Mouse (Mus musculus) urinary bladder, postnatal 25 days (tissue): ENCODE measurements around the gene Ivd.

Experiments used
- DNase-seq: peaks from one replicate; pipeline ENCODE4 v3.0.0; 2022; ENCODE audit warnings: low spot score

Gene Ivd

DNA sequence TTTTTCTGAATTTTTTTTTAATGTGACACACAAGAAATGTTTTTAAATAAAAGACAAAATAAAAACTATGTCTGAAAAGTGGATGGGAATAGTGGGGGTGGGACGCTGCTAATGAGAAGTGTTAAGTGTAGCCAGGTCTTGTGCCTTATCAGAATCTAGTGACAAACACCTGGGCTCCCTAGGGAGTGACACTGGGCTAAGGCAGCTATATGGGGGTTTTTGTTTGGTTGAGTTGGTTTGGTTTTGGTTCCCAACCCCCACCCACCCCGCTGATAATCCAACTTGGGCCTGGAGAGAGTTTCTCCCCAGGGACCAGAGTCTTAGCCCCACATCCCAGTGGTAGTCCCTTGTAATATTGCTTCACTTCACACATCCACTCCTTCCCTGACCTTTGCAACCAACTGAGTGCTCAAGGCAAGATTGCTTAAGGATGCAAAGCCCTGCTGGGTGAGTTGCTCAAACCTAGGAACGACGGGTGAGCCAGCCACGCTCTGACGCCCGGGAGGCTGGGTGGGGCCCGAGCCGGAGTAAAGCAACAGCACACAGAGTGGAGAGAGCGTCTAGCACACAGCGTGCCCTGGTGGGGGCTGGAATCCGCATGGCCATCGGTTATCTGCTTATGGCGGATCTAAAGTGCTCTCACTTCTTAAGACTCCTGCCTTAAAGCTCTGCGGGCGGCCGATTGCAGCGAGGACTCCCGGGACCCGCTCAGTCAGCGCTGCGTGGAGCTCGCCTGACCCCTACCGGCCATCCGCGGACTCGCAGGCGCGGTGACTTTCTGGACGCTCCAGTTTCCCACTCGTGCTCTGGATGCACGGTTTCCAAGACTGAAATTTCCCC lies 21.3 kb downstream of the Ivd start:
- DNase-seq, result peak; percentile 91

DNA sequence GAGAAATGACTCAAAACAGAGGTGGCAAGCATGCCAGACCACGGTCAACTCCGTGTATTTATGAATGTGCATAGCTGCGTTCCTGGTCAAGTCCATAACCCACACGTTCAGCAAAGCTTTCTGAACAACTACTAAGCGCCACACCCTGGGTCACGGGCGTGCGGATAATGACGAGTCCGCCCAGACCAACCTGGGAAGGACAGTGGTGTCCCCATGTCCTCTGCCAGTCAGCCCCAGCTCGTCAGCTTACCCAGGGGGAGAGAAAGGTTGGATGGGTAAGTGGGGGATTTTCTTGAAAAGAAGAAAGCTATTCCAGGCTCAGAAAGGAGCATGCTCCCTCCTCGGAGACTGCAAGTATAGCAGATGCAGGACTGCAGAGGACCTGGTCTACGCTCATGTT lies 25.7 kb downstream of the Ivd start:
- DNase-seq, result no peak

DNA sequence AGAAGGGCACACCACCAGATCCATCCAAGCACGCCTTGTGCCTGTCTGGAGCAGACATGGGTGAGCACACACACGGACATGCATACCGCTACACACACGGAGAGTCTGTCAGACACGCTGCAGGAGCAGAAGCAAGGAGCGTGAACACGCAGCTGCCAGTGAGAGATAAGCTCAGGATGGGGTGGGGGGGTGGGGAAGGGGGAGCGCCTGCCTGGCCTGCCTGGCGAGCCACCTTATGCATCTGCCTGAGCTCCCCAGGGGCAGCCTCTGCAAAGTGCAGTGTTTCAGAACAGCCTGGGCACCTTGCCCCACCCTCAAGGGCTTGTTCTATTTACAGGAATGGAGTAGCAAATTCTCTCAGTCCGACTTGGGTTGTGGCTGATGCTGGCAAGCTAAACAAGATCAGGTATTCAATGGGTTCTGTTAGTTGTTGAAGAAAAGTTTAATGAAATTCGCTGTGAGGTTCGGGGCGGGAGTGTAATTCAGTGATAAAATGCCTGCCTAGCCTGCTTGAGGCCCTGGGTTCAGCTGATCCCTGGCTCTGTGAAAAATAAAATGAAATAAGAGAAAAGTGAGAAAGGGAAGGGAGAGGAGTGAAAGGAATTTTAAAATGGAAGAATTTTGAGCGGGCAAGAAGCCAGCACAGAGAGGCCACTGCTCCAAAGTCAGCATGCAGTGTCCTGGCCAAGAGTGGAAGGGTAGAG lies 26.2 kb downstream of the Ivd start:
- no peak for DNase-seq

DNA sequence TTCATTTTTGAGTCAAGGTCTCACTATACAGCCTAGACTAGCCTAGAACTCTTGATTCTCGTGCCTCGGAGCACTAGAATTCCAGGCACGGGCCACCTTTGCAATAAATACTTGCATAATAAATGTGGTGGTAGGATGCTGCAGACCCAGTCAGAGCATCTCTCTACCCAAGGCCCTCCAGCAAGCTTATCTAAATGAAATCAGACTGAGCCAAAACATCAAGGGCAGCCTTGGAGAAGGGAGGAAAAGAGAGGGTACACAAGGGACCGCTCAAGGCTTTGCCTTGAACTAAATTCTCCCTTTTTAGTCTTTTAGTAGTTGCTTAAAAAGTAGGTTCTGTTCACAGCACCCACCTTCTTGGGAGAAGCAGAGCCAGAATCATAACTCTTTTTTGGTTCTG lies 29.4 kb downstream of the Ivd start:
- DNase-seq, result no peak

DNA sequence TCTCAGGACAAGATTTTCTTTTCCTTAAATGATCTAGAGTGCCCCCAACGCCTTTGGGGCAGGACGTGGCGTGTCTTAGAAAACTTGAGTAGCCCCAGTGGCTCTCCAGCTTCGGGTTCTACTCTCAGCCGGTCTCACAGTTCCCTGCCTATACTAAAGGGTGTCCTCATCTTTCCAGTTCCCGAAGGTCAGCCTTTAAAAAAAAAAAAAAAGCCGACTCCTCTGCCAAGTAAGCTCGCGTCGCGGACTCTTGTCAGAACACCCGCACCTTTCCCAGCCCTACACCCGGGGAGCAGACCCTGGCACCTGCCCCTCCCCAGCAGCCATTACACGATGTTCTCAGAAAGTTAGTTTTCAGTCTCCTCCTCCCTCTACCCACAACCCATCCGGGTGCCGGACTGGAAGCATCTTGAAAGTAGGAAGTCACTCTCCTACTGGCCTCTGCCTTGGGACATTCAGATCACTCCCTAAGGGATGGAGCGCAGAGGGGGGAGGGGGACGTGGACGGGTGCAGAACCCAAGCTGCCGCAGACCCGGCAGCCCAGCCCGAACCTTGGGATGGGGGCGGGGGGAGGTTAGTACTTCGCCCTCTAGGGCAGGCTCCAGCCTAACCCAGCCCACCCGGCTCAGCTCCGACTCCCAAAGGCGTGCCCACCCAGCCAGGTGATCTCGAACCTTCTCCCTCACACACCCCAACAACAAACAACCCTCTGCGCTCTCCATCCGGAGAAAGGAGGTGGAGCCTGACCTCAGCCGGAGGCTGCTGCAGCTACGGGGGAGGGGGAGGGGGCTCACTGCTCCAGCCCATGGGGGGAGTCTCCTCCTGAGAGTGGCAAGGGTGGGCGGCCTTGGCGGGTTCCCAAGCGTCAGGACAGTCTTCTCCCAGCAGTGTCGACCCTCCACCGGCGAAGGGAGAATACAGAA lies 34.5 kb downstream of the Ivd start:
- no peak for DNase-seq

DNA sequence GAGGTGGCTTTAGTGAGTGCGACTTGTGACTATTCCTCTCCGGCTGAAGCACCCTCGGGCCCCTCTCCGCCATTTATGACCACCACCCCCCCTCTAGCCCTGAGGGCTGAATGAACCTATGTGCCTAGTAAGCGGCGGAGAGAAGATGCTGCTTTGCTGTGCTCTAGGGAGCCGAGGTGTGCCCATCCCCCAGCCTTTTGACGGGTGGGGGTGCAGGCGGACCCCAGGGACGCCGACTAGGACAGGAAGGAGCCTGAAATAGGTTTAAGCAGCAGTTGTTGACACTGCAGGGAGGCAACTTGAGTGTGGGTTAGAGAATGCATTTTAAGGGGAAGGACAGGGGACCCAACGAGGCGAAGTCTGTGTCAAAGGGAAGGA lies 35.1 kb downstream of the Ivd start:
- DNase-seq, result no peak

DNA sequence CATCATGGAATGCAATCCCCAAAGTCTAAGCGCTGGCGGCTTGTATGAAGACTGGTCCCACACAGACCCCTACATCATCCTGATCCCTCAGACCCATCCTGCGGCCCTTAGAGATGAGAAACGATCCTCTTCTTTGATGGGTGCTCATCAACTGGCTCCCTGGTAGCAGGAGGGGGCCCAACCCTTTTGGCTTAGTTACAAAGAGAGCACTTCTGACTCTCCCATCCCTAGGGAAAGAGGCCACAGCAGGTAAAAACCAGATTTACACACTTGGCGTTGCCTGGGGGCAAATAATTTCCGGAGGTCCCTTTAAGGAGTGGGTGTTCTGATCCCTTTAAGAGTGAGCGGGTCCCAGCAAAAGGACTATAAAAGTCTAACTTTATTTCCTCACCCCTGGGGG lies 35.6 kb downstream of the Ivd start:
- DNase-seq, result no peak

DNA sequence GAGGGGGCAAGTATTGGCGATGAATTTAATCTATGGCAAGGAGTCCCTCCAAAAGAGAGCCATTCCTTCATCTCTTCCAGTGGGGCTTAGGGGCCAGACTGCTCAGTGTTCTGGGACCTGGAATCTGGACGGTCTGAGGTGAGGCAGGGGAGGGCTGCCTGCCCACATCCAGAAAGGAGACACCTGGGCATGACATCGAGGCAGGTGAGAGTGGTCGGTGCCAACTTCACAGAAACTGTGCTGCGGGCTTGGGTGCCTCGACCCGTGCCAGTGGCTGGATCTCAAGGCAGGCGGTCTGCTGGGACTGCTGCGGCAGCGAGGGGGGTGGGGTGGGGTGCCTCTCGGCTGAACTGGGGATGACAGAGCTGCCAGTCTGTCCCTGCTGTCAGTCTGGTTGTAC lies 36.1 kb downstream of the Ivd start:
- no peak for DNase-seq

DNA sequence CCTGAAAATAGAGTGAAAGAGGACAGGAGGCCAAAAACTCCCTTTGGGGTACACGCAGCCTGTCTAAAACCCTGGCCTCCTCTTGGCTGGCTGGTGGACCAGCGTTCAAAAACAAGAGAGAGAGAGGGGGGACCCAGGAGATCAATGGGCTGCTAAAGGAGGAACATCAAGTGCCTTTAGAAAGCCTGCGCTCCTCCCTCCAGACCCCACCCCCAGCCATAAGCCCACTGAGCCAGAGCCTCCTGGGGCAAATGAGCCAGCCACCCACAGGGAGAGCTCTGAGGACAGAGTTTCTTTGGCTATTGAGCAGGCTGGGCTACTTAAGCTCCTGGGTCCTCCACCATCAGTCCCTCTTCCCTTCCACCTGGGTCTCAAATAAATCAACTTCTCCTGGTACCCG lies 37.0 kb downstream of the Ivd start:
- no peak for DNase-seq

DNA sequence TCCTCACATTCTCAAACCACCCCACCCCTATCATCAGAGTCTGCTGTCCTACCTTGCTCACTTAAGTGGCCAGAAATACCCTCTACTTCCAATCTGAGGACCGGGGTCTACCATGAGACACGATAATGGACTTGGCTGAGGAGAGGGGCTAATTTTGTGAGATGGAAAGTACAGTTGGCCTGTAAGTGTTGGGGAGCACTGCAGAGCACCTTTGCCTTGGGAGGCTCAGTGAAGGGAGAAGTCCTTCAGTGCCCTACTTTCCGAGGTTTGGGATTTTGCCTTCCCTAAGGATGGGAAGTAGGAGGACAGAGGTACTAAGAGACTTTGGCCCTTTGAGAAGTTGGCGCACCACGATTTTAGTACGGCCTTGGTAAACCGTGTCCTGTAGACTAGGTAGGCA lies 37.6 kb downstream of the Ivd start:
- DNase-seq, result no peak

DNA sequence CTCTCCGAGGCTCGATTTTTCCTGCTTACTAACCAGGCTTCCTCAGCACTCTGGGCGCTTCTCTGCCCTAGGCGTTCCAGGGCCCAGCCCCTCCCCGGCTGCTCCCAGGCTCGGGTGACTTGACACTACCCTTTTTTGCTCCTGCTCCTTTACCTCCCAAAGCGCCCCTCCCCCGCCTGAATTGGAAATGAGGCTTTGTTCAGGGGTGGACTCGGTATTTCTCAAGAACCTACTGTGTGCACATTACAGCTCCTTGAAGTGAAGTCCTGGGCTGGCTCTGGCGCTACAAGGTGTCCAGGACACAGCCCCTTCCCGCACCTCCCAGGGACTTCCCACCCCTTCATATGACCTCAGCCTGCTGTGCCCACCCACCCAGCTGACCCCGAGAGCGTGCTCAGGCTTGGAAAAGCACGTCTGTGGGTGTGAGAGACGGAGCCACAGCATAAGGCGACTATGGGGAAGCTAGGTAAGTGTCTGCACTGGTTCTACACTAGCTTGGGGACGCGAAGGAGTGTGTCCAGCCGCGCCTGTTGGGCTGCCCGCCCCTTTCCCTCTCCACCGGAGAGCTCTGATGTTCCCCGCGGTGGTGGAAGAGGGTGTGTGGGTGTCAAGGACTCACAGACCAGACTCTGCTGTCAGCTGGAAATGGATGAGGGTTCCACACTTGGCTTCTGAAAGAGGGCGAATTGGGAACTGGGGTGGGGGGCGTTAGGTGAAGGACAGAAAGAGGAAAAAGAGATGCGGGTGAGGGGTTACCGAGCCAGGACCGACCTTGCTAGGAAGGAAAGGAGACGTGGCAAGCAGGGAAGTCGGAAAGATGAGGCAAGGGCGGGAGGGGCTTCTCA lies 38.4 kb downstream of the Ivd start, which contains the start of gene Bahd1:
Gene Bahd1, plus strand, starts transcription at position 397 of the 845 bp plus-strand sequence.
- DNase-seq, result peak; percentile 28

DNA sequence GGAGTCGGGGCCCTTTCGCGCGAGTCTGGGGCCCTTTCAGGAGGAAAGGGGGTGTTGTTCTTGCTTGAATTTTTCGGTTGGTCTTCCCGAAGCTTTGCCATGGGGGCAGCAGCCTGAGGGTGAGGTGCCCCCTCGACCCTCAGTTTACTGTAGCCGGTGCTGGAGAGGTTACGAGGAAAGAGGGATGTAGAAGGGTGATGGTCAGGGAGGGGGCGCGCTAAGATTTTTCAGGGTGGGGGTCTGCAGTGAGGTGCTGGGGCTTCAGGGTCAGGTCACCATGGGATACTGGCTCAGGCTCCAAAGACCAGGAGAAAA lies 39.0 kb downstream of the Ivd start:
- no peak for DNase-seq

DNA sequence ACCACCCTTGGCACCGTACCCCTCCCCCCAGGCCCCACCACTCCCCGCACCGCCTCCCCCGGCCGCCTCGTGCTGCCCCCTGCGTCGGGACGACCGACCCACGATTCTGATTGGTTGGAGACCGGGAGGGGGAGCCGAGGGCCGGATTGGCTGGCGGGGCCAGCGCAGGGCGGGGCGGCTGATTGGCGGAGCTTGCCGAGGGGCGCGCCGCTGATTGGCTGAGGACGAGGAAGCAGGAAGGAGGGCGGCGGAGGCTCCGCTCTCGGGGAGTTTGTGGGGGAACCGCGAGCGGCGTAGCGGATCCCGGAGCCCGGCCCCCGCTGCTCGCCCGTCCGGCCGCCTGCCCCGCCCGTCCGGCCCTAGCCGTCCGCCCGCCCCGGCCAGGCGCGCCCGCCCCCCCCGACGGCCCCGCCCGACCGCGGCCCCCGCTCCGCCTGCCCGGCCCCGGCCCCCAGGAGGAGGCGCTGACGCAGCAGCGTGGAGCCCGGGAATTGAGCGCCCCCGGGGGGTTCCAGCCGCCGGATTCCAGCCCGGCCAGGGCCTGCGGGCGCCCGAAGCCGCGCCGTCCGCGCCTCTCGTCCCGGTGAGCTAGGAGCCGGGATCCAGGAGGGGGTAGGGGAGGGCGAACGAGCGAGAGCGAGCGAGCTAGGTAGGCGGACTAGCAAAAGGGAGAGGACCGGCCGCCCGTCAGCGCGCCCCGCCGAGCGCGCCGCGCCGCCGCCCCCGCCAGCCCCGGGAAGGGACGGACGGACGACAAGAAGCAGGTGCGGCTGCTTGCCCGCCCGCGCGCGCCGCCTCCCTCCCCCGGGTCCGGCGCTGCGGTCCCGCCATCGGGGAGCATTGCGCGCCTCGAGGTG lies 39.6 kb downstream of the Ivd start:
- DNase-seq, result peak; percentile 96

DNA sequence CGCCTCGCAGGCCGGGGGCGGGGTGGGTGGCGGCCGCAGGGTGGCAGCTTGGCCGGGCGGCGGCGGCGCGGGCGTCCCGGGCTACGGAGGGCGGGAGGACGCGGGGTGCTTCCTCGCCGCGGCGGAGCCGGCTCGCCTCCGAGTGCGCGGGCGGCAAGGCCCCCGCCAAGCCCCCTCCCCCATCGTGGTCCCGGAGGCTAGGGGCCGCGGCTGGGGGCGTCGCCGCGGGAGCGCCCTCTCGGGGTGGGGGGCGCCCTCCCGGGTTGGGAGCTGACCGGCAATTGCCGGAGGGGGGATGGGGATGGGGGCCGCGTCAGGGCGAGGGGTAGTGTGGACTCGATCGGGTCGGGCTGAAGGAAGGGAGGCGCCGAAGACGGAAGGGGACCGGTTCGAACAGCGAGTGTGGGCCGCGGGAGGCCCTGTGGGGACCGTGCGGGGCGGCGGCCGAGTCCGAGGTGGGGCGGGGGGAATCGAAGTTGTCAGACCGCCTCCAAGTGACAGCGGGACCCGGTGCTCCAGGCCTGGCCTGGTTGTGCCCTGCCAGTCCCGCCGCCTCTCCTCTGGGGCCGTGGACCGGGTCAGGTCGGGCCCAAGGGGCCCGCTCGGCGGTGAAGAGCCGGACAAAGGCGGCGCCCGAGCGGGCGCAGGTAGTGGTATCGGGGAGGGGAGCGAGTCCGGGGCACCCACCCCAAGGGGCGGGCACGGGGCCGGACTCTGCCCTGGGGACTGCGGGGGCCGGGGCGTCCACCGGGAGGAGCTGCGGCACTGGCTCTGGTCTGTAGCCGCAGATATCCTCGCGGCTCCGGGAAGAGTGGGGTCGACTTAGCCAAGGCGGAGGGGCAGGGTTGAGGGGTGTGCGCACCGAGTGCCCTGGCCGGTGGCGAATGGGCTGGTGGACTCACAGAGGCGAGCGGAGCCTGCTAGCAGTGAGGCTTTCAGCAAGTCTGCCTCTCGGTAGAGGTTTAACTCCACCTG lies 40.6 kb downstream of the Ivd start:
- peak; percentile 34 for DNase-seq

DNA sequence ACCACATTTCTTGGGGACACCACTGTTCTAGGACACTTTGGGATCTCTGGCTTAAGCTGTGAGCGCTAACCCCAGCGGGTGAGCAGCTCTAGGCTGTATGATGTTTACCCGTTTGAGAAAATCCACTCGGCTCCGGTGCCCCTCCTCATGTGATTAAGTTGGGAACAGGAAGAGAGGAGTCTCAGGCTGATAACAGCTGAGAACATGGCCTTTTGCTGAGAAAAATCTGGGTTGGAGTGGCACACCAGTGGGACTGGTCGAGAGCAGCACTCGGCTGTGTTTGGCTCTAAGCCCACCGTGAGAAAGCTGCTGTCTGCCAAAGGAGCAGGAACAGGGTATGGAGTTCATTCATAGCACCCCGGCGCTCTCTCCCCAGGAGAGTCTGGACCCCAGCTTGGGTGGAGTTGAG lies 41.6 kb downstream of the Ivd start:
- no peak for DNase-seq

DNA sequence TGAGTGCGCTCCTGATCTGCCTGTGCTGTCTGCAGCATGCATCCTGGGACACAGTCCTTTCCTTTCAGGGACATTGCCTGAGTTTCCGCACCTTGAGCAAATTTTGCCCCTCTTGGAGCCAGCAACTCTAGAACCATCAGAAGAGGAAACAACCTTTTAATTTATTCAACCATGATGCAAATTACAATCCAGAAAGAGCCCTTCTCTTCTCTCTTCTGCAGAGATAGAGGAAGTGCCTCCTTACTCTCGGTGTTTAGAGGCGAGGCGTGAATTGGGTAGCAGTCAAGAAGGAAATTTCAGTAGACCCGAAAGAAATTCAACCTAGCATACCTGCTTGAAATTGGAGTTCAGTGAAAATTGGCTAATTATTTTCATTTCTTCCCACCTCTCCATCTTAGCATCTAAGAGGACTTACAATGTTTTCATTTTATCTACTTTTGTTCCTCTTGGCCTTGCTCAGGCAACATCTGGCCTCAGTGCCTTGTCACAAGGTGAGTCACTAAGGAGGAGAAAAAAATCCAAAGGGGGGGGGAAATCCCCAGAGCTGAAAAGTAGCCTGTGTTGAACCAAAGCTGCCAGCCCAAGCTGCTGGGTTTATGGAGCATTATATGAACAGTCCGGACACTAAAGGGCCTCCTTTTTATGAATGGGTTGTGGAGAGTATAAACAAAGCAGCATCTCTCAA lies 43.8 kb downstream of the Ivd start:
- DNase-seq, result no peak

DNA sequence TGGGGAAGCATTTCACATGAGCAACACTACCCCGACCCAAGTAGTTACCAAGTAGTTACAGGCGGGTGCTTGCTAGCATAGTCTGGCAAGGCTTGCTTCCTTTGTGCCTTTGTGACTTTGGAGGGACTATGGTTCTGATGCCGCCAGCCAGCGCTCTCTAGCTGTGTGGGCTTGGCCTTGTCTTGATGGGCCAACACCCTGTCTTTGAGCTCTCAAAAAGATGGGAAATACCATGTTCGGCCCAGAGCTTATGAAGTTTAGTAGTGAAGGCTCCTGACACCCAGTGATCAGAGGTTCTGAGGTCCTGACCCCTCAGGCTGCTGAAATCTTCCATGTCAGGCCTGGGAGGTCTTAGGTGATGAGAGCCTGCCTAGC lies 44.4 kb downstream of the Ivd start:
- DNase-seq, result no peak

DNA sequence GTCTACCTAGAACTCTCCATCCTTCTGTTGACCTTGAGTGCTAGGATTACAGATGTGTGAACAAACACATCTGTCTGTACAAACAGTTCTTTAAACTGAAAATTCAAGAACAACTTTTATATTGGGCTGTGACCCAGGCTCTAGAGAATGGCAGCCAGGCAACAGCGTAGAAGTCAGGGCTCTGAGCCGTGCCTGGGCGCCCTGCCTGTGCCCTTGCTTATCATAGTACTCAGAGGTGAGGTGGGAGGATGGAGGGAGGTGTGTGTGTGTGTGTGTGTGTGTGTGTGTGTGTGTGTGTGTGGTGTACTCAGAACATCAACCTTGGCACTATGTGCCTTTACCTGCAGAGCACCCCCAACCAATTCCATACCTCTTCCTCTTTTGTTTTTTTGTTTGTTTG lies 46.0 kb downstream of the Ivd start:
- no peak for DNase-seq

DNA sequence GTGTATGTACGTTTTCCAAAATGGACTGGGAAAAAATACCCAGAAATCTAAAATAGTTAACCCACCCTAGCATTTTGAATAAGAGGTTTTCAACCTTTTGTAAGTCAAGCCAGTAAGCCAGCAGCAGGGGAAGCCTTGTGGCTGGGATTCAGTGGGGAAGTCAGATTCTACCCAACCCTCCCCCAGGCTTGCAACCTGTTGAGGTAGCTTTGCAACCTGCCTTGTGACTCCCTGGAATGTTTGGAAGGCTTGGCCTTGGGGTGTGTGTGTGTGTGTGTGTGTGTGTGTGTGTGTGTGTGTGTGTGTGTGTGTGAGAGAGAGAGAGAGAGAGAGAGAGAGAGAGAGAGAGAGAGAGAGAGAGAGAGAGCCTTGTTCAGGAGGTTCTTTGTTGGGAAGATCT lies 47.4 kb downstream of the Ivd start:
- DNase-seq, result no peak
